Mouse (Mus musculus) megakaryocyte, adult 5-6 weeks (primary cell): Measurements from ENCODE around the gene Zfp473. TPM values are rescaled to one million over a fixed set of nuclear protein-coding genes. Genes with fewer than 3 reads are reported as not detected.

Experiments used
- total RNA-seq, 2 experiments: library from RNA; stranded (forward) in 1 of 2; stranded (reverse) in 1 of 2; fragments of 153-499, 151-499 nt in 1 of 2; fragments of 221-1000, 200-1000 nt in 1 of 2; gene quantifications; 2 replicates each; pipeline versions ENCODE4 v1.2.3 to v1.2.4; 2015 to 2017

The Zfp473 gene
- total RNA-seq, 2 experiments from 2014 or later = 1.4 to 2.3 TPM

Other genes starting within 250 kb of the Zfp473 start
- gene Mybpc2, start 226.4 kb downstream of the Zfp473 start, total RNA-seq (2015) = not detected in 2 replicates
- not detected in 2 replicates for gene Mybpc2, start 226.4 kb downstream of the Zfp473 start, total RNA-seq (2017)
- 3.2 and 3.8 TPM in 2 replicates for gene Spib, start 219.0 kb downstream of the Zfp473 start, total RNA-seq (2015)
- 4.1 and 6.4 TPM in 2 replicates for gene Spib, start 219.0 kb downstream of the Zfp473 start, total RNA-seq (2017)
- 36.1 and 44.3 TPM in 2 replicates for gene Pold1, start 202.2 kb downstream of the Zfp473 start, total RNA-seq (2015)
- 39.4 and 48.4 TPM in 2 replicates for gene Pold1, start 202.2 kb downstream of the Zfp473 start, total RNA-seq (2017)
- gene Nr1h2, start 197.1 kb downstream of the Zfp473 start, total RNA-seq (2015) = 47.4 and 51.5 TPM in 2 replicates
- 50.7 and 70.7 TPM in 2 replicates for gene Nr1h2, start 197.1 kb downstream of the Zfp473 start, total RNA-seq (2017)
- gene Napsa, start 178.7 kb downstream of the Zfp473 start, total RNA-seq (2015) = 473 and 485 TPM in 2 replicates
- gene Napsa, start 178.7 kb downstream of the Zfp473 start, total RNA-seq (2017) = 207 and 235 TPM in 2 replicates
- gene Kcnc3, start 160.4 kb downstream of the Zfp473 start, total RNA-seq (2015) = 0.41 and 0.67 TPM in 2 replicates
- gene Kcnc3, start 160.4 kb downstream of the Zfp473 start, total RNA-seq (2017) = not detected in 2 replicates
- not detected in 2 replicates for gene Myh14, start 80.2 kb downstream of the Zfp473 start, total RNA-seq (2015)
- gene Myh14, start 80.2 kb downstream of the Zfp473 start, total RNA-seq (2017) = not detected in 2 replicates
- not detected in 2 replicates for gene Izumo2, start 42.3 kb downstream of the Zfp473 start, total RNA-seq (2015)
- not detected in 2 replicates for gene Izumo2, start 42.3 kb downstream of the Zfp473 start, total RNA-seq (2017)
- 48.8 and 53.1 TPM in 2 replicates for gene Vrk3, start 2.6 kb downstream of the Zfp473 start, total RNA-seq (2015)
- 51.5 and 52.3 TPM in 2 replicates for gene Vrk3, start 2.6 kb downstream of the Zfp473 start, total RNA-seq (2017)
- 25.3 and 28.5 TPM in 2 replicates for gene Nup62, start 65.0 kb upstream of the Zfp473 start, total RNA-seq (2015)
- gene Nup62, start 65.0 kb upstream of the Zfp473 start, total RNA-seq (2017) = 55.7 and 65.8 TPM in 2 replicates
- gene Il4i1, start 65.3 kb upstream of the Zfp473 start, total RNA-seq (2015) = 0.38 and 1.9 TPM in 2 replicates
- gene Il4i1, start 65.3 kb upstream of the Zfp473 start, total RNA-seq (2017) = 1.5 TPM in 1 of 2 replicates, not detected in the other
- gene Atf5, start 65.6 kb upstream of the Zfp473 start, total RNA-seq (2015) = 2.1 and 2.6 TPM in 2 replicates
- gene Atf5, start 65.6 kb upstream of the Zfp473 start, total RNA-seq (2017) = 1.9 and 5.3 TPM in 2 replicates
- 4.7 and 6.5 TPM in 2 replicates for gene Akt1s1, start 97.9 kb upstream of the Zfp473 start, total RNA-seq (2015)
- gene Akt1s1, start 97.9 kb upstream of the Zfp473 start, total RNA-seq (2017) = 8.0 and 9.6 TPM in 2 replicates
- gene Tbc1d17, start 98.0 kb upstream of the Zfp473 start, total RNA-seq (2015) = 12.5 and 17.6 TPM in 2 replicates
- 13.0 and 14.8 TPM in 2 replicates for gene Tbc1d17, start 98.0 kb upstream of the Zfp473 start, total RNA-seq (2017)
- gene Pnkp, start 106.1 kb upstream of the Zfp473 start, total RNA-seq (2015) = 75.1 and 89.7 TPM in 2 replicates
- gene Pnkp, start 106.1 kb upstream of the Zfp473 start, total RNA-seq (2017) = 109 and 129 TPM in 2 replicates
- gene Ptov1, start 118.7 kb upstream of the Zfp473 start, total RNA-seq (2015) = 21.3 and 29.0 TPM in 2 replicates
- 5.9 and 8.7 TPM in 2 replicates for gene Ptov1, start 118.7 kb upstream of the Zfp473 start, total RNA-seq (2017)
- gene Med25, start 141.7 kb upstream of the Zfp473 start, total RNA-seq (2015) = 19.4 and 23.7 TPM in 2 replicates
- 8.6 and 9.0 TPM in 2 replicates for gene Med25, start 141.7 kb upstream of the Zfp473 start, total RNA-seq (2017)
- gene Fuz, start 145.0 kb upstream of the Zfp473 start, total RNA-seq (2015) = 4.6 and 4.7 TPM in 2 replicates
- 11.1 and 11.3 TPM in 2 replicates for gene Fuz, start 145.0 kb upstream of the Zfp473 start, total RNA-seq (2017)
- 33.2 and 36.1 TPM in 2 replicates for gene Ap2a1, start 178.4 kb upstream of the Zfp473 start, total RNA-seq (2015)
- gene Ap2a1, start 178.4 kb upstream of the Zfp473 start, total RNA-seq (2017) = 20.2 and 33.6 TPM in 2 replicates
- not detected in 2 replicates for gene Tsks, start 192.2 kb upstream of the Zfp473 start, total RNA-seq (2015)
- gene Tsks, start 192.2 kb upstream of the Zfp473 start, total RNA-seq (2017) = not detected in 2 replicates
- not detected in 2 replicates for gene Cpt1c, start 223.8 kb upstream of the Zfp473 start, total RNA-seq (2015)
- gene Cpt1c, start 223.8 kb upstream of the Zfp473 start, total RNA-seq (2017) = 0.12 TPM in 1 of 2 replicates, not detected in the other
- 48.4 and 55.7 TPM in 2 replicates for gene Prmt1, start 235.5 kb upstream of the Zfp473 start, total RNA-seq (2015)
- gene Prmt1, start 235.5 kb upstream of the Zfp473 start, total RNA-seq (2017) = 40.0 and 42.9 TPM in 2 replicates
- 60.8 and 76.8 TPM in 2 replicates for gene Irf3, start 246.6 kb upstream of the Zfp473 start, total RNA-seq (2015)
- gene Irf3, start 246.6 kb upstream of the Zfp473 start, total RNA-seq (2017) = 84.8 and 89.4 TPM in 2 replicates
- gene Bcl2l12, start 247.7 kb upstream of the Zfp473 start, total RNA-seq (2015) = 16.8 and 18.7 TPM in 2 replicates
- gene Bcl2l12, start 247.7 kb upstream of the Zfp473 start, total RNA-seq (2017) = 14.1 and 17.7 TPM in 2 replicates